Mouse (Mus musculus) limb, embryonic 14.5 days (tissue): ENCODE data around the gene Agt. TPM values are rescaled to one million over a fixed set of nuclear protein-coding genes. Genes with fewer than 3 reads are reported as not detected.

ENCODE experiments used
- ATAC-seq: fragments of 200-750 bp; cut with Nextera tagmentation; 2 replicates; pipeline ENCODE4 v1.8.0; 2017; ENCODE audit warnings: low read depth, moderate number of reproducible peaks, moderate TSS enrichment; ENCODE audit not compliant: low FRiP score
- DNase-seq: peaks from one replicate; pipeline ENCODE4 v3.0.0-alpha.2; 2015; ENCODE audit warnings: low spot score
- H3K27ac ChIP-seq: fragments of 300-500 bp; sonication (generic); replicated peaks from 2 replicates; pipeline ENCODE4 v1.5.1; 2014; ENCODE audit warnings: low read depth, mild to moderate bottlenecking, low read length, moderate library complexity, mixed read lengths
- H3K27me3 ChIP-seq: fragments of 300-500 bp; sonication (generic); 2 replicates; pipeline ENCODE4 v1.6.1; 2014; ENCODE audit warnings: low read length, mixed read lengths; ENCODE audit not compliant: control insufficient read depth, insufficient read depth
- H3K36me3 ChIP-seq: fragments of 300-500 bp; sonication (generic); 2 replicates; pipeline ENCODE4 v1.6.1; 2014; ENCODE audit warnings: mild to moderate bottlenecking, low read length, moderate library complexity, mixed read lengths; ENCODE audit not compliant: control insufficient read depth, insufficient read depth
- H3K4me1 ChIP-seq: fragments of 300-500 bp; sonication (generic); 2 replicates; pipeline ENCODE4 v1.6.1; 2014; ENCODE audit warnings: antibody characterized with exemption, low read length, mixed read lengths; ENCODE audit not compliant: control insufficient read depth, insufficient read depth
- H3K4me2 ChIP-seq: fragments of 300-500 bp; sonication (generic); replicated peaks from 2 replicates; pipeline ENCODE4 v1.6.1; 2014; ENCODE audit warnings: low read depth, mild to moderate bottlenecking, low read length, moderate library complexity; ENCODE audit not compliant: severe bottlenecking
- H3K4me3 ChIP-seq: fragments of 300-500 bp; sonication (generic); replicated peaks from 2 replicates; pipeline ENCODE4 v1.5.1; 2014; ENCODE audit warnings: low read length
- H3K9ac ChIP-seq: fragments of 300-500 bp; sonication (generic); 2 replicates; pipeline ENCODE4 v1.6.1; 2014; ENCODE audit warnings: mild to moderate bottlenecking, low read depth, low read length, moderate library complexity; ENCODE audit not compliant: severe bottlenecking
- H3K9me3 ChIP-seq: fragments of 300-500 bp; sonication (generic); 2 replicates; pipeline ENCODE4 v1.6.1; 2016; ENCODE audit warnings: low read length; ENCODE audit not compliant: control insufficient read depth
- POLR2A ChIP-seq: fragments of 200-500 bp; IDR thresholded peaks from 2 replicates; pipeline ENCODE4 v1.8.0; 2012; ENCODE audit warnings: inconsistent platforms, mild to moderate bottlenecking, moderate library complexity, borderline replicate concordance; ENCODE audit not compliant: insufficient read depth, insufficient read length; ENCODE audit errors: extremely low read depth
- WGBS: fragments of 180-500 bp; shearing (Covaris S2); extraction: QIAGEN DNeasy Blood & Tissue Kit; methylation state at CpG from one replicate; pipeline ENCODE4 v1.1.7; 2014; 5-methylcytosine and 5-hydroxymethylcytosine counted together
- polyA plus RNA-seq, 2 experiments: library from polyadenylated mRNA; depleted of rRNA in 1 of 2; stranded (reverse) in 1 of 2; unstranded in 1 of 2; fragments of >200 nt; fragmentation: Nextera tagmentation in 1 of 2; extraction: Ambion mirVana in 1 of 2; gene quantifications; 2 replicates each; pipeline versions ENCODE4 v1.2.1 to v1.2.3; 2012 to 2014

Gene Agt
- polyA plus RNA-seq, 2 experiments: 1.1 to 1.5 TPM

GRCm38 (mm10) chr8:124555113-124555750 lies 14.3 kb downstream of the Agt start:
- Histone ChIP-seq H3K27me3 (no peaks in the 10 kb centered on the region), H3K4me2 (no peak overlapping the region), H3K36me3 (peaks cover 25% of the 10 kb centered on the region), H3K4me1 (no peaks in the 10 kb centered on the region), H3K9ac (no peak overlapping the region), H3K27ac (no peak overlapping the region), H3K4me3 (no peak overlapping the region), H3K9me3 (no peaks in the 10 kb centered on the region)
- ATAC-seq: no peak
- no peak for TF ChIP-seq POLR2A
- DNase-seq: no peak
- WGBS: 87% methylated on average over 7 of the region's 7 CpGs

- H3K36me3 ChIP-seq: peaks cover 63% of the 10 kb centered on the region
- WGBS: 92% methylated on average over 15 of the region's 15 CpGs
- H3K4me1 ChIP-seq: no peaks in the 10 kb centered on the region
- H3K9me3 ChIP-seq: no peaks in the 10 kb centered on the region
- H3K4me3 ChIP-seq: no peak overlapping the region
- ATAC-seq (no peak), DNase-seq (no peak)
- H3K9ac ChIP-seq: no peak overlapping the region
- no peak overlapping the region for H3K4me2 ChIP-seq
- H3K27ac ChIP-seq: no peak overlapping the region
- no peaks in the 10 kb centered on the region for H3K27me3 ChIP-seq
- no peak for TF ChIP-seq POLR2A
Observed at GRCm38 (mm10) chr8:124551011-124551661, 18.4 kb downstream of the Agt start.

GRCm38 (mm10) chr8:124548187-124548586 lies 21.3 kb downstream of the Agt start:
- no peak for ATAC-seq
- DNase-seq: no peak
- Histone ChIP-seq H3K27ac (no peak overlapping the region), H3K27me3 (no peaks in the 10 kb centered on the region), H3K4me3 (no peak overlapping the region), H3K9me3 (no peaks in the 10 kb centered on the region), H3K36me3 (peaks cover 92% of the 10 kb centered on the region), H3K4me2 (no peak overlapping the region), H3K9ac (no peak overlapping the region), H3K4me1 (no peaks in the 10 kb centered on the region)
- no peak for TF ChIP-seq POLR2A
- WGBS: 72% methylated on average over 1 of the region's 1 CpGs

- no peaks in the 10 kb centered on the region for H3K27me3 ChIP-seq
Observed at GRCm38 (mm10) chr8:124547269-124547668, 22.2 kb downstream of the Agt start.

GRCm38 (mm10) chr8:124546815-124547214 lies 22.7 kb downstream of the Agt start:
- Histone ChIP-seq H3K4me2 (no peak overlapping the region), H3K36me3 (peaks cover 96% of the 10 kb centered on the region), H3K4me3 (no peak overlapping the region), H3K9me3 (no peaks in the 10 kb centered on the region), H3K4me1 (no peaks in the 10 kb centered on the region), H3K27ac (no peak overlapping the region), H3K9ac (no peak overlapping the region), H3K27me3 (no peaks in the 10 kb centered on the region)
- 84% methylated on average over 7 of the region's 7 CpGs for WGBS
- DNase-seq (no peak), ATAC-seq (no peak)
- no peak for TF ChIP-seq POLR2A

More at GRCm38 (mm10) chr8:124547269-124547668, 22.2 kb downstream of the Agt start:
- H3K4me1 ChIP-seq: no peaks in the 10 kb centered on the region
- no peak for ATAC-seq
- TF ChIP-seq POLR2A: no peak
- no peak for DNase-seq
- peaks cover 96% of the 10 kb centered on the region for H3K36me3 ChIP-seq
- no peak overlapping the region for H3K4me2 ChIP-seq
- H3K4me3 ChIP-seq: no peak overlapping the region
- H3K27ac ChIP-seq: no peak overlapping the region
- WGBS: 61% methylated on average over 11 of the region's 11 CpGs
- H3K9ac ChIP-seq: no peak overlapping the region
- H3K9me3 ChIP-seq: no peaks in the 10 kb centered on the region
